Mouse (Mus musculus) liver, embryonic 12.5 days (tissue): ENCODE measurements around the gene Rbm20. TPM values are rescaled to one million over a fixed set of nuclear protein-coding genes. Genes with fewer than 3 reads are reported as not detected.
A peak's percentile ranks its signal among the peaks of the same experiment; 100 is the strongest.

Experiments
- ATAC-seq: fragments of 200-750 bp; cut with Nextera tagmentation; 2 replicates; pipeline ENCODE4 v1.8.0; 2017; ENCODE audit warnings: moderate number of reproducible peaks, mild to moderate bottlenecking, moderate library complexity
- H3K27ac ChIP-seq: fragments of 300-500 bp; sonication (generic); 2 replicates; pipeline ENCODE4 v1.5.1; 2016; ENCODE audit warnings: mild to moderate bottlenecking
- H3K27me3 ChIP-seq: fragments of 300-500 bp; sonication (generic); replicated peaks from 2 replicates; pipeline ENCODE4 v1.6.1; 2016; ENCODE audit warnings: mild to moderate bottlenecking, moderate library complexity
- H3K36me3 ChIP-seq: fragments of 300-500 bp; sonication (generic); 2 replicates; pipeline ENCODE4 v1.6.1; 2016; ENCODE audit warnings: mild to moderate bottlenecking, moderate library complexity
- H3K4me1 ChIP-seq: fragments of 300-500 bp; sonication (generic); 2 replicates; pipeline ENCODE4 v1.6.1; 2016
- H3K4me2 ChIP-seq: fragments of 300-500 bp; sonication (generic); 2 replicates; pipeline ENCODE4 v1.6.1; 2016; ENCODE audit warnings: mild to moderate bottlenecking, moderate library complexity
- H3K4me3 ChIP-seq: fragments of 300-500 bp; sonication (generic); 2 replicates; pipeline ENCODE4 v1.5.1; 2016; ENCODE audit warnings: mild to moderate bottlenecking, moderate library complexity
- H3K9ac ChIP-seq: fragments of 300-500 bp; sonication (generic); 2 replicates; pipeline ENCODE4 v1.6.1; 2016; ENCODE audit warnings: mild to moderate bottlenecking, moderate library complexity
- H3K9me3 ChIP-seq: fragments of 300-500 bp; sonication (generic); replicated peaks from 2 replicates; pipeline ENCODE4 v1.6.1; 2016; ENCODE audit warnings: mild to moderate bottlenecking, moderate library complexity
- WGBS: fragments of 180-500 bp; shearing (Covaris S2); methylation state at CpG from one replicate; pipeline ENCODE4 v1.1.7; 2016; ENCODE audit not compliant: insufficient replicate concordance; 5-methylcytosine and 5-hydroxymethylcytosine counted together
- polyA plus RNA-seq: library from polyadenylated mRNA; unstranded; fragments of >200 nt; fragmentation: Nextera tagmentation; extraction: Ambion mirVana; gene quantifications from 2 replicates; pipeline ENCODE4 v1.2.1, GENCODE M21; 2016

Gene Rbm20
- polyA plus RNA-seq, 1 experiment from 2014 or later, result 0.18 TPM

- Histone ChIP-seq H3K4me2 (no peak overlapping the region), H3K9me3 (no peaks in the 10 kb centered on the region), H3K4me1 (peaks cover 22% of the 10 kb centered on the region), H3K36me3 (no peaks in the 10 kb centered on the region), H3K9ac (no peak overlapping the region), H3K27me3 (no peaks in the 10 kb centered on the region), H3K4me3 (no peak overlapping the region), H3K27ac (no peak overlapping the region)
- 70% methylated on average over 15 of the region's 15 CpGs for WGBS
- ATAC-seq, result no peak
Measured at GRCm38 (mm10) chr19:53852699-53853451, 175.8 kb downstream of the Rbm20 start.

DNA sequence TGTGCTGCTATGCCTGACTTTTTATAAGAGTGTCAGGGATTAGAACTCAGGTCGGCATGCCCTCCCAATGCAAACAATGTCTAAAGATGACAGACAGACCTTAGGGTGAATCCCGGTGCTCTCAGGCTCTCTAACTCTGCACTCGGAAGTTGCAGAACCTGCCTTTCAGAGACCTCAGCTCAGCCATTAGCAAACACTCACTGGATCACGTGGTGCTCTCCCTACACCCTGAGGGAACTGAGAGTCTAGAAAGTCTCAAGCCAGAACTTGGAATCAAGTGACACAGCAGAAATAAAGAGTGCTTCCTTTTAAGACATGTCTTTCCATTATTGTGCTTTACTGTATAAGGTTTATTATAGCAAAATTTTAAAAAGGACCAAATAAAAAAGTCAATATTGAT lies 177.9 kb downstream of the Rbm20 start:
- no peak overlapping the region for H3K4me3 ChIP-seq
- no peaks in the 10 kb centered on the region for H3K9me3 ChIP-seq
- no peak overlapping the region for H3K9ac ChIP-seq
- no peaks in the 10 kb centered on the region for H3K36me3 ChIP-seq
- no peaks in the 10 kb centered on the region for H3K27me3 ChIP-seq
- peaks cover 23% of the 10 kb centered on the region for H3K4me1 ChIP-seq
- H3K27ac ChIP-seq, result no peak overlapping the region
- no peak overlapping the region for H3K4me2 ChIP-seq
- no peak for ATAC-seq
- 57% methylated on average over 4 of the region's 4 CpGs for WGBS

DNA sequence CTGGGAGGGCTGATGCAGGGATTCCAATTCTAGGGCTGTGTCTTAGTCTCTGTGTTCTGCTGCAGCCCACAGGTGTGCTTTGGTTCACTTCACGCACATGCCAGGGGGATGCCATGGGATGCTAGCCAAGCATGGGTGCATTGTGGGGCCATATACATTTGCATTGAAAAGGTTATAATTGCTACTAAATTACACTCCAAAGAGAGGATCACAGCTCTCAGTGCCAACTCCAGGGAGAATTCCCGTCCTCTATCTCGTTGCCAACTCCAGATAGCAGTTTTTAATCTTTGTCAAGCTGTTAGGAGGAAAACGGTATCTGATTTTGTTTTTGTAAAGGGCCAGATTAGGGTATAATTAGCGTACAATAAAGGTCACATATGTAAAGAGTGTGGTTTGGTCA lies 178.7 kb downstream of the Rbm20 start:
- H3K27me3 ChIP-seq, result no peaks in the 10 kb centered on the region
- H3K36me3 ChIP-seq, result no peaks in the 10 kb centered on the region
- peaks cover 19% of the 10 kb centered on the region for H3K4me1 ChIP-seq
- H3K4me2 ChIP-seq, result no peak overlapping the region
- no peak overlapping the region for H3K9ac ChIP-seq
- H3K9me3 ChIP-seq, result no peaks in the 10 kb centered on the region
- no peak overlapping the region for H3K4me3 ChIP-seq
- no peak overlapping the region for H3K27ac ChIP-seq
- no peak for ATAC-seq
- WGBS, result 65% methylated on average over 5 of the region's 5 CpGs

DNA sequence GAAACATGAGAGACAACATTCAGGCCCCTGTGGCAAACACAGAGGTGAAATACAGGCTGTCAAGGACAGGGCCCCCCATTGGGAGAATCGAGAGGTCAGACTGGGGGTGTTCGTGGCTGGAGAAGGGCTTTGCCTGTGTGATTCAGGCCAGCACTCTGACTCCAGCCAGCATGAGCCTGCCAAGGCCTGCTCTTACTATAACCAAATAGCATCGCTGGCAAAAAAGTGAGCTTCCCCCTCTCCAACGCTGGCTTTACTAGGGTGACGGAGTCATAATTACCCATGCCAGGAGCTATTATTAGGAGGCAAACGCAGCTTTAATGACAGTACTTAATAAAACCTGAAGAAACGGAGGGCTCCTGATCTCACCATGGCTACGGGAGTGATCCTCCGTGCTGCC lies 179.7 kb downstream of the Rbm20 start:
- H3K9ac ChIP-seq, result no peak overlapping the region
- H3K9me3 ChIP-seq, result no peaks in the 10 kb centered on the region
- H3K4me1 ChIP-seq, result peaks cover 19% of the 10 kb centered on the region
- H3K27ac ChIP-seq, result no peak overlapping the region
- WGBS, result 75% methylated on average over 9 of the region's 9 CpGs
- no peak overlapping the region for H3K4me3 ChIP-seq
- no peaks in the 10 kb centered on the region for H3K27me3 ChIP-seq
- no peaks in the 10 kb centered on the region for H3K36me3 ChIP-seq
- no peak overlapping the region for H3K4me2 ChIP-seq
- ATAC-seq, result no peak

DNA sequence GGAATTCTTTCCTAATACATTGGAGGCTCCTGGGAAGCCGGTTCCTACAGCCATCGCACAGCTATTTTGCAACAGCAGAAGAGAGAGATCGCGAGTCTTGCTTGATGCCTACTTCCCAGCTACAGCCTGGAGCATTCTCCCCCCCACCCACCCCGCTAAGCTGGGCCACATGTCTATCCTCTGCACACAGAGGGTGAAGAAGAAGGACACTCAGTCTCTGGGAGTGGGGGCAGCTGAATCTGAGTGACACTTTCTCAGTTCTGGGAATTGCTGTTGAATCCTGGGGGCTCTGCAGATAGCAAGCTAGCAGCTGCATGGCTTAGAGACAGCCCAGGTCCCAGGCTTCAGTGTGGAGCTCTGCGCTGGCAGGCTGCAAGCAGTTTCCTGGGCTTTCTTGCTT lies 180.9 kb downstream of the Rbm20 start:
- Histone ChIP-seq H3K9ac (no peak overlapping the region), H3K9me3 (no peaks in the 10 kb centered on the region), H3K4me1 (peaks cover 19% of the 10 kb centered on the region), H3K27me3 (no peaks in the 10 kb centered on the region), H3K36me3 (no peaks in the 10 kb centered on the region), H3K4me3 (no peak overlapping the region), H3K4me2 (no peak overlapping the region), H3K27ac (no peak overlapping the region)
- ATAC-seq, result no peak
- WGBS, result 85% methylated on average over 6 of the region's 6 CpGs

- WGBS, result 32% methylated on average over 9 of the region's 9 CpGs
- H3K36me3 ChIP-seq, result no peaks in the 10 kb centered on the region
- peak overlapping the region; percentile 42 for H3K4me2 ChIP-seq
- H3K9ac ChIP-seq, result no peak overlapping the region
- H3K4me1 ChIP-seq, result peaks cover 19% of the 10 kb centered on the region
- H3K27me3 ChIP-seq, result no peaks in the 10 kb centered on the region
- no peaks in the 10 kb centered on the region for H3K9me3 ChIP-seq
- ATAC-seq, result peak; percentile 80
- no peak overlapping the region for H3K4me3 ChIP-seq
- no peak overlapping the region for H3K27ac ChIP-seq
Measured at GRCm38 (mm10) chr19:53859149-53859548, 182.0 kb downstream of the Rbm20 start.

GRCm38 (mm10) chr19:53859593-53859992 lies 182.5 kb downstream of the Rbm20 start:
- H3K27ac ChIP-seq, result no peak overlapping the region
- 66% methylated on average over 7 of the region's 7 CpGs for WGBS
- H3K4me2 ChIP-seq, result peak overlapping the region; percentile 42

DNA sequence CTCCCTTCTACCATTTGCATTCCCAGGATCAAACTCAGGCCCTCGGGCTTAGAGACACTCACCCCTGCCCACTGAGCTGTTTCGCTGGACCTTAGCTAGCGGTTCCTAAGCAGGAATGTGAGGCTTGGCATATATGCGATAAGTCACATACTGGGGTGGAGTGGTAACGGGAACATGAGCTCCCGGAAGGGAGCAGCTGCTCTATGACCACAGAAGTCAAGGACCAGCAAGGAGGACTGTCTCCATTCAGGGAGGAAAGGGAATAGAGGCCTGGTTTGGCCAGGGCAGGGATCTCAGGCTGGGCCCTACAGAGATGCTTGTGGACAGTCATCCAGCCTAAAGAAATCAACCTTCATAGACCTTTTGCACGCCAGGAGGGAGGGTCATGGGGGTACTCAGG lies 184.2 kb downstream of the Rbm20 start:
- ATAC-seq, result no peak
- H3K4me1 ChIP-seq, result peaks cover 19% of the 10 kb centered on the region
- H3K27ac ChIP-seq, result no peak overlapping the region
- H3K4me2 ChIP-seq, result no peak overlapping the region
- H3K27me3 ChIP-seq, result no peaks in the 10 kb centered on the region
- no peak overlapping the region for H3K4me3 ChIP-seq
- H3K9ac ChIP-seq, result no peak overlapping the region
- H3K36me3 ChIP-seq, result no peaks in the 10 kb centered on the region
- WGBS, result 75% methylated on average over 7 of the region's 7 CpGs
- no peaks in the 10 kb centered on the region for H3K9me3 ChIP-seq

More at GRCm38 (mm10) chr19:53859593-53859992, 182.5 kb downstream of the Rbm20 start:
- no peaks in the 10 kb centered on the region for H3K27me3 ChIP-seq
- H3K4me1 ChIP-seq, result peaks cover 19% of the 10 kb centered on the region
- no peak overlapping the region for H3K4me3 ChIP-seq
- H3K36me3 ChIP-seq, result no peaks in the 10 kb centered on the region
- no peaks in the 10 kb centered on the region for H3K9me3 ChIP-seq
- no peak overlapping the region for H3K9ac ChIP-seq
- ATAC-seq, result no peak

- H3K9me3 ChIP-seq, result no peaks in the 10 kb centered on the region
- H3K27ac ChIP-seq, result no peak overlapping the region
- no peak for ATAC-seq
- no peaks in the 10 kb centered on the region for H3K36me3 ChIP-seq
- no peak overlapping the region for H3K4me3 ChIP-seq
- H3K4me1 ChIP-seq, result peaks cover 19% of the 10 kb centered on the region
- WGBS, result 58% methylated on average over 8 of the region's 8 CpGs
- H3K9ac ChIP-seq, result no peak overlapping the region
- no peak overlapping the region for H3K4me2 ChIP-seq
- H3K27me3 ChIP-seq, result no peaks in the 10 kb centered on the region
Measured at GRCm38 (mm10) chr19:53862573-53863246, 185.6 kb downstream of the Rbm20 start.

GRCm38 (mm10) chr19:53867238-53867637 lies 190.1 kb downstream of the Rbm20 start:
- Histone ChIP-seq H3K9me3 (no peaks in the 10 kb centered on the region), H3K4me3 (no peak overlapping the region), H3K27me3 (no peaks in the 10 kb centered on the region), H3K36me3 (no peaks in the 10 kb centered on the region), H3K9ac (no peak overlapping the region), H3K27ac (no peak overlapping the region), H3K4me1 (no peaks in the 10 kb centered on the region), H3K4me2 (no peak overlapping the region)
- ATAC-seq, result no peak

- H3K36me3 ChIP-seq, result no peaks in the 10 kb centered on the region
- H3K4me1 ChIP-seq, result no peaks in the 10 kb centered on the region
- H3K27ac ChIP-seq, result no peak overlapping the region
- H3K9ac ChIP-seq, result no peak overlapping the region
- WGBS, result 80% methylated on average over 6 of the region's 6 CpGs
- 0 out of 2 replicates have a peak, but pooled peaks cover 2% of the 10 kb centered on the region for H3K27me3 ChIP-seq
- H3K4me3 ChIP-seq, result no peak overlapping the region
- ATAC-seq, result no peak
- H3K9me3 ChIP-seq, result no peaks in the 10 kb centered on the region
- H3K4me2 ChIP-seq, result no peak overlapping the region
Measured at GRCm38 (mm10) chr19:53868125-53868524, 191.0 kb downstream of the Rbm20 start.

GRCm38 (mm10) chr19:53868796-53869195 lies 191.7 kb downstream of the Rbm20 start:
- no peaks in the 10 kb centered on the region for H3K9me3 ChIP-seq
- no peak overlapping the region for H3K4me3 ChIP-seq
- WGBS, result 82% methylated on average over 1 of the region's 1 CpGs
- no peak overlapping the region for H3K9ac ChIP-seq
- H3K27ac ChIP-seq, result no peak overlapping the region
- no peak overlapping the region for H3K4me2 ChIP-seq
- H3K4me1 ChIP-seq, result no peaks in the 10 kb centered on the region
- ATAC-seq, result no peak
- no peaks in the 10 kb centered on the region for H3K36me3 ChIP-seq
- 0 out of 2 replicates have a peak, but pooled peaks cover 2% of the 10 kb centered on the region for H3K27me3 ChIP-seq
